Mouse (Mus musculus) retina, embryonic 14.5 days (tissue): Measurements from ENCODE around the gene Spg7.

Experiments used
- DNase-seq: peaks from one replicate; pipeline ENCODE4 v3.0.0-alpha.2; 2015; ENCODE audit warnings: low spot score

Gene Spg7

DNA sequence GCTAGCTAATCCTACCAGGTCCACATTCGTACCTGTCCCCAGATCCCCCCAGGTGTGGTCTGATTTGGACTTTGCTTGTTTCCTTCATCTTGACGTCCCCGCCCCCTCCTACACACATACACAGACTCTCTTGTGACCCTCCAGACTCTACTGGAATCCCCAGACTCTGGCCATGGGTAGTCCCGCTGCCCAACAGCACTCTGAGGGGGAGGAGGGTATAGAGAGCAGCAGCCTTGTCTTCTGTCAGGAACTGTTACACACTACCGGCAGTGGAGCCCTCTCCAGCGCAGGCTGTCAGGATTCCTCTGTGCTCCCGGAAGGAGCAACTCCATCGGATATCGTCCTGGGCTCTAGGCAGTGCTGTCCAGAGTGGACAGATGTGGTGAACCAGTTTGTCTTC is 68.3 kb downstream of the Spg7 start:
- no peak for DNase-seq

DNA sequence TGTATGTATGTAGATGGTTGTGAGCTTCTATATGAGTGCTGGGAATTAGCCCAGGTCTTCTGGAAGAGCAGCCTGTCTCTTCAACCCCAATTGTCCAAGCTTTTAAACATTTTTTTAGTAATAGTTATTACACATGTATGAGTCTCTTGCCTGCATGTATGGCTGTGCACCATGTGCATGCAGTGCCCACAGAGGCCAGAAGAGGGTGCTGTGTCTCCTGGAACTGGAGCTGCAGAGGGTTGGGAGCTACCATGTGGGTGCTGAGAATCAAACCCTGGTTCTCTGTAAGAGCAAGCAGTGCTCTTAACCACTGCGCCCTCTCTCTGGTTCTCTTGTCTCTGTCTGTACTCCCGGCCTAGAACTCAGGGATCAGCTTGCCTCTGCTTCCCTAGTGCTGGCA is 70.2 kb downstream of the Spg7 start:
- DNase-seq, result no peak

DNA sequence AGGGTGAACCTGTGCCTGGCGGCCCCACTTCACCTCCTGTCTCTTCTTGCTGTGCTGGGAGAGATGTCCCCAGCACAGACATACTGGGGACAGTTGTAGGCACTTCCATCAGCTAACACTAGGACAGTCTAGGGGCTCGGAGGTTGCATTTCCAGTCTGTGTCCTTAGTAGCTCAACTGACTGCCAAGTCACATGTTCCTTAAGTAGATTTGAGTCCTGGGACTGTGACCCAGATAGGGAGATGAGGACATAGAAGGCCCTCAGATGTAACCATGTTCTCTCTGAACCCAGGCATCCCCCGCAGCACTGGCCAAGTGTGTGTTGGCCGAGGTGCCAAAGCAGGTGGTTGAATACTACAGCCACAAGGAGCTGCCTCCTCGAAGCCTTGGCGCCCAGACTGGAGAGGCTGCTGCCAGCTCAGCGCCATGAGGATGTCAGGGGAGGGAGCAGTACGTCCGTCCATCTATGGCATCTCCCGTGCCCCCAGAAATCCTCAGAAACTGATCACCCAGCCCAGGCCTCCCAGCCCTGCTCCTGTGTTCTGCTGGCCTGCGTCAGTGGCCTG is 71.5 kb downstream of the Spg7 start:
- no peak for DNase-seq

DNA sequence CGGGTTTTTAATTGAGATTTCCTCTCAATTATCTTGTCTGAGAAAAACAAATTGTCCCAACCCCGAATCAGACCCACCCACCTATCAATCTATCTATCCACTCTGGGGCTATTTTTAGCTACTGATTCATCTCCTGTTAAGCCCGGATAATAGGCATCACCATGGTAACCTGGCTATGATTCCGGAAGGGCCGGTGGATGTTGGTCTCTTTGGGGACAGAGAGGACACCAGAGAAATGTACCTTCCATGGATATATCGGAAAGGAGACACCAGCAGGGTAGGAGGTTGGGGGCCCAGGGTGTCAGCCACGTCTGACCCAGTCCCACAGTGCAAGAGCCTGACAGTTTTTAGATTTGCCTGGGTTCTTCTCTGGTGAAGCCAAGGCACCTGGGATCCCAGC is 72.7 kb downstream of the Spg7 start:
- DNase-seq, result peak; percentile 63

DNA sequence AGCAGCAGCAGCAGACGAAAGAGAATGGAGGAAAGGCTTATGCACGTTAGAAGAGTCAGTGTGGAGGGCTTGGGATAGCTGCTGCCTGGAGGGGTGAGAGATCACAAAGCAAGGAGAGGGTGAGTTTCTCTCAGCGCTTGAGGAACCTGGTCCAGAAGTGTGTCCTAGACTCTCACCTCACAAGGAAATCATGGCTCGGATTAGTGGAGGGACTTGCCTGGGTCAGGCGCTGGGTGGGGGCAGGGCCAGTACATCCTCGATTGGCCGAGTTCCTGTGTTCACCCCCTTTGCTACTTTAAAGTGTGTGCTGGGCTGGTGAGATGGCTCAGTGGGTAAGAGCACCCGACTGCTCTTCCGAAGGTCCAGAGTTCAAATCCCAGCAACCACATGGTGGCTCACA is 73.1 kb downstream of the Spg7 start:
- DNase-seq, result no peak

DNA sequence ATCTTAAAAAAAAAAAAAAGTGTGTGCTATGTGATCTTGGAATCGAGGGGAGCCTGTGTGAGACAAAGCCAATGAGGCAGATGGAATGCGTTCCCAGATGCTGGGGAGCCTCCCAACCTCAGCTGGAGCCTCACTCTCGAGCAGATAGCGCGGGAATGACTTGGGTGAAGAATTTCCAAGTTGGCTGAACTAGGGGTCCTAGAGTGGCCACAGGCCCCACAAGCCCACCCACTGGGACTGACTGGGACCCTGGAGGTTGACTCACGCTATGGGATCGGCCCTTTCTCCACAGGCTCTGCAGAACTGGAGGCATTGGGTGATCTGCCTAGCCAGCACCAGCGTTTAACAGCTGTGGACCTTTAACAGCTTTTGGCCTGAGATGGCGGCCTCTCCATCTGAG is 73.5 kb downstream of the Spg7 start:
- no peak for DNase-seq

DNA sequence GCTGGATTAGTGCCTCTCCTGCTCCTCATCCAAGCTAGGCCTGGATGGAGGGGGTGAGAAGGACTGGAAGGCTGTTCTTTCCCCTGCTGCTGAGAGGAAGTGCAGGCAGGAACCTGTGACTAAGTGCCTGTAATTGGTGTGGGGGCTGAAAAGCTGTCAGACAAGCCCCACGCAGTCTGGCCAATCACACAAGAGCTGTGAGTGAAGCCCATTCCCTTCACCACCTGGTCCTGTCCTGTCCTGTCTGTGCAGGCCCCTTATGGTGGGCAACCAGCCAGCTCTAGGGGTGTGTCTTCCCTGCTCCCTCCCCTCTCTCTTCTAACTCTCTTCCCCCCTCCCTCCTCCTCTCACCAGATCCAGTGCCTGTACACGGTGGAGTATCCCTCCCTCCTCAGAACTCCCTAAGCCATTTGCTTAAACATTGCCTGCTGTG is 74.9 kb downstream of the Spg7 start:
- peak; percentile 56 for DNase-seq

DNA sequence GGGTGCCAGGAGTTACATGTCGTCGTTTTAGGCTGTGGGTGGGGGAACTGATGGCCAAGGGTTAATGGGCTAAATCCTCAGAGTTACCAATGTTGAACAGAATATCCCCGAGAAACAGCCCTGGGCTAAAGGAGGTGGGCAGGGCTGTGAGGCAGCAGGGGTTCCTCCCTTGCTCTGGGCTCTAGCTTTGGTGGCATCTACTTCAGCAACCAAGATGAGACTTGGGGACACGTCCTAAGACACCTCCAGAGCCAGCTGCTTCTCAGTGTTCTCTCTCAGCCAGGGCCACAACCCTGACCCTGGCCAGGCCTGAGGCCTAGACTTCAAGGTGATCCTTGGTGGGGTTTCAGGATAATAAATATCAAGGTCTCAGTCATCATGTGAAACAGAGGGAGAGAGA is 76.0 kb downstream of the Spg7 start:
- DNase-seq, result no peak

DNA sequence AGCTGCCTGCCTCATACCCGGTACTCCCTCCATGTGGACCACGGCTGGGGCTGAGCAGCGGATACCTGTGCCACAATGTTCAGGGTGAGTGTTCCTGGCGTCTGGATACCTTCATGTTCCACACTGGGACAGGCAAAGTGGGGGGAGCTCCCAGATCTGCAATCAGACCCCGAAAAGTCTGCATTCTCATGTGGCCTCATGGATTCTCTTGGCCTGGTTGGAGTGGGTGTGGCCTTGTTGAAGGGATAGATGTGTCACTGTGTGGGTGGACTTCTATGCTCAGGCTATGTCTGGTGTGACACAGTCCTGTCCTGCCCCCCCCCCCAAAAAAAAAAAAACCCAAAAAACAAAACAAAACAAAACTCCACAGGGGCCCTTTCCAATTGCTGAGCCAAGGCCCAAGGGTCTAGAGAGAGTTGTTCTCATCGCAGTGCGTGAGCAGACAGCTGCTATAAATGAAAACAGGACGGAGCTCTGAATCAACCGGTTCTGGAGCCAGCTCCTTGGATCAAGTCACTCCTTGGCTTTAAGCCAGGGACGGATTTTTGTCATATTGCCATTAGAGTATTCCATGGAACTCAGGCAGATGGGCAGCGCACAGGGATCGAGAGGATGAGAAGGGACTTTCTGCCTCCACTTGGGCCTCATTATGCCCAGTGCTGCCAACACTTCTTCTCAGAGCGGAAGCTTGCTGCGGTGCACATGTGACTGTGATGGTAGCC is 79.2 kb downstream of the Spg7 start:
- no peak for DNase-seq

DNA sequence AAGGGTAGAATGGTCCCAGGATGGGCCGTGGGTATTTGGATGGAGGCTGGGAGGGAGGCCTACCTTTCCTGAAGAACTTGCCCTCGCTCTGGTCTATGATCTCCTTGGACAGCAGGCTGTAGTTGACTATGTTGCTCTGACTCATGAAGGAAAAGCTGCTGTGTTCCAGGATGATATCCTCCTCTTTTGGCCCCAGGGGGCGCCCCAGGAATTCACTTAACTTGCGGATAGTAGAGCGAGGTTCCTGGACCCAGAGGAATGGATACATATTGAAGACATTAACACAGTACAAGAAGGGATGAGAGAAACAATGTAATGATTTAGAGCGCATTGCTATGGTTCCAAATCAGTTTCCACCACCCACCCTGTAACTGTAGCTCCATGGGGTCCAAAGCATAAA is 82.5 kb downstream of the Spg7 start:
- peak; percentile 39 for DNase-seq

DNA sequence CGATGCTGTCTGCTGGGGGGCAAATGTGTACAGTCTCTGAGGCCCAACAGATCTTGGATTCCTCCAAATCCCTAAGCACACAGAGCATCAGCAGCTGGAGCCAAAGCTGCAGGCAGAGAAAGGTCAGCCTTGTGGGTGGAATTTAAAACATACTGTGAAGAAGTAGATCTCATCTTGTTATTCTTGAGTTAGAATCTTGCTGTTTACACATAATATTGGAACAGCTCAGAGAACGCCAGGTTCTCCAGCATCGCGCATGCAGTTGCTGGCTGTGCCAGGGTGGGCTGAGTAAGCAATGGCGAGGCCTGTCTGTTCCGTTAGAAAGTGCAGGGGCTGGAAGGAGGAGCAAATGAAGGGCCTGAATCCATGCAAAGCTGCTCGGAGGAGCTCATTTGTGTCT is 83.6 kb downstream of the Spg7 start:
- DNase-seq, result no peak
